Mouse (Mus musculus) liver, embryonic 14.5 days (tissue): ENCODE data around the gene Gpr153.

Source experiments
- CTCF ChIP-seq: IDR thresholded peaks from 2 replicates; pipeline ENCODE4 v1.5.1; 2016; ENCODE audit warnings: antibody characterized with exemption, low read depth, control low read depth
- EP300 ChIP-seq: IDR thresholded peaks from 2 replicates; pipeline ENCODE4 v1.6.1; 2016; ENCODE audit warnings: antibody characterized with exemption, low read depth

GRCm38 (mm10) chr4:152278986-152279385 lies 5.0 kb downstream of the Gpr153 start:
- TF ChIP-seq EP300 (no peak), CTCF (no peak)
